Comparison of ENCODE assay signal across 8 mouse cellular contexts in genomic region chr6:51458925-51459312, GRCm38 (mm10). TPM values are rescaled to one million over a fixed set of nuclear protein-coding genes. Genes with fewer than 3 reads are reported as not detected.
DNase-seq lines count a peak whose midpoint lies in the region; ATAC-seq and TF ChIP-seq lines count a peak whose summit lies in the region.
"Had no signal": no experiment of that assay in that cellular context is flagged by ENCODE, and none has a peak within 500 bp of the region (broad histone marks: within the 10 kb centered on the region; RNA-seq: fewer than 3 reads in every experiment).

No protein-coding gene starts in this region.

- no peak for DNase-seq in liver, embryonic 13.5 days
- DNase-seq in gastrocnemius, postnatal 10 days = no peak
- no peak for DNase-seq in gastrocnemius, postnatal 4 days (ENCODE audit: low spot score in 2 of 2)
- DNase-seq in urinary bladder, postnatal 14 days (ENCODE audit: low spot score) = no peak
- DNase-seq: kidney, postnatal 36 days had no signal

- no peak for TF ChIP-seq CTCF in embryonic fibroblast, embryonic 13.5 days (IDR thresholded peaks at IDR 0.05; ENCODE audit: borderline replicate concordance, insufficient read depth, low read length)

- peaks cover 56% of the 10 kb centered on the region for H3K36me3 ChIP-seq in neural tube, embryonic 13.5 days
- H3K36me3 ChIP-seq in neural tube, embryonic 15.5 days = peaks cover 47% of the 10 kb centered on the region
- peaks cover 58% of the 10 kb centered on the region for H3K36me3 ChIP-seq in liver, embryonic 13.5 days

- peaks cover 8% of the 10 kb centered on the region for H3K4me1 ChIP-seq in neural tube, embryonic 13.5 days (replicated peaks)
- H3K4me1 ChIP-seq in neural tube, embryonic 15.5 days = peaks cover 8% of the 10 kb centered on the region; the same call in 1 of the 2 replicates
- H3K4me1 ChIP-seq in embryonic fibroblast, embryonic 13.5 days (ENCODE audit: control insufficient read depth, insufficient read depth, low read length) = no peaks in the 10 kb centered on the region
- peaks cover 28% of the 10 kb centered on the region for H3K4me1 ChIP-seq in liver, embryonic 13.5 days (replicated peaks)

- no peak overlapping the region for H3K9ac ChIP-seq in neural tube, embryonic 13.5 days
- H3K9ac ChIP-seq in neural tube, embryonic 15.5 days (replicated peaks) = no peak overlapping the region
- no peak overlapping the region for H3K9ac ChIP-seq in liver, embryonic 13.5 days

- ATAC-seq in neural tube, embryonic 13.5 days (ENCODE audit: low read depth) = 0 out of 2 replicates have a peak, but pooled peaks have one; percentile 16
- ATAC-seq in neural tube, embryonic 15.5 days (ENCODE audit: low FRiP score) = no peak
- peak; percentile 27; the same call in 1 of the 2 replicates for ATAC-seq in liver, embryonic 13.5 days (ENCODE audit: low read depth)

- TF ChIP-seq POLR2A in embryonic fibroblast, embryonic 13.5 days (IDR thresholded peaks at IDR 0.05; ENCODE audit: low read depth, low read length) = peak; percentile 33; the same call in 1 of the 2 replicates

- no peak overlapping the region for H3K4me3 ChIP-seq in neural tube, embryonic 13.5 days
- no peak overlapping the region for H3K4me3 ChIP-seq in neural tube, embryonic 15.5 days (replicated peaks)
- H3K4me3 ChIP-seq in embryonic fibroblast, embryonic 13.5 days (ENCODE audit: insufficient read depth, low read length) = no peak overlapping the region
- H3K4me3 ChIP-seq in liver, embryonic 13.5 days (replicated peaks) = no peak overlapping the region

- H3K4me2 ChIP-seq in neural tube, embryonic 13.5 days = no peak overlapping the region
- H3K4me2 ChIP-seq in neural tube, embryonic 15.5 days = no peak overlapping the region
- H3K4me2 ChIP-seq in liver, embryonic 13.5 days = no peak overlapping the region

- H3K27ac ChIP-seq in neural tube, embryonic 13.5 days (replicated peaks) = no peak overlapping the region
- no peak overlapping the region for H3K27ac ChIP-seq in neural tube, embryonic 15.5 days (replicated peaks)
- no peak overlapping the region for H3K27ac ChIP-seq in embryonic fibroblast, embryonic 13.5 days (ENCODE audit: insufficient read depth, low read length)
- no peak overlapping the region for H3K27ac ChIP-seq in liver, embryonic 13.5 days

- H3K27me3 ChIP-seq in neural tube, embryonic 13.5 days = no peaks in the 10 kb centered on the region
- no peaks in the 10 kb centered on the region for H3K27me3 ChIP-seq in neural tube, embryonic 15.5 days (replicated peaks)
- H3K27me3 ChIP-seq in liver, embryonic 13.5 days = no peaks in the 10 kb centered on the region

- no peaks in the 10 kb centered on the region for H3K9me3 ChIP-seq in neural tube, embryonic 13.5 days
- H3K9me3 ChIP-seq in neural tube, embryonic 15.5 days (replicated peaks) = no peaks in the 10 kb centered on the region
- no peaks in the 10 kb centered on the region for H3K9me3 ChIP-seq in liver, embryonic 13.5 days (replicated peaks)

- 51% methylated on average over 2 of the region's 2 CpGs for WGBS in neural tube, embryonic 13.5 days
- 53% methylated on average over 2 of the region's 2 CpGs for WGBS in neural tube, embryonic 15.5 days
- WGBS in liver, embryonic 13.5 days (ENCODE audit: insufficient replicate concordance) = 18% methylated on average over 2 of the region's 2 CpGs

RNA-seq across cellular contexts. Expression of gene Hnrnpa2b1, which starts 10.8 kb away (rescaled TPM):
- 1,536 and 1,756 TPM in 2 replicates for polyA plus RNA-seq in neural tube, embryonic 13.5 days (2015; fragmentation: Nextera tagmentation; extraction: Ambion mirVana)
- 1,222 and 1,408 TPM in 2 replicates for polyA plus RNA-seq in neural tube, embryonic 15.5 days (2015; fragmentation: Nextera tagmentation; extraction: Ambion mirVana)
- polyA plus RNA-seq in embryonic fibroblast, embryonic 13.5 days (2011; ENCODE audit: insufficient read length, low read depth, missing spikeins) = 838 and 1,144 TPM in 2 replicates
- polyA plus RNA-seq in liver, embryonic 13.5 days (2015; fragmentation: Nextera tagmentation; extraction: Ambion mirVana) = 966 and 1,238 TPM in 2 replicates
- total RNA-seq in gastrocnemius, postnatal 10 days (2021) = 100 to 1,000 TPM; 329 to 380 TPM
- total RNA-seq in gastrocnemius, postnatal 4 days (2021) = 100 to 1,000 TPM; 490 to 525 TPM

RNA-seq across cellular contexts. Expression of gene Cbx3, which starts 11.2 kb away (rescaled TPM):
- 489 and 502 TPM in 2 replicates for polyA plus RNA-seq in neural tube, embryonic 13.5 days (2015; fragmentation: Nextera tagmentation; extraction: Ambion mirVana)
- 310 and 354 TPM in 2 replicates for polyA plus RNA-seq in neural tube, embryonic 15.5 days (2015; fragmentation: Nextera tagmentation; extraction: Ambion mirVana)
- 162 and 261 TPM in 2 replicates for polyA plus RNA-seq in embryonic fibroblast, embryonic 13.5 days (2011; ENCODE audit: insufficient read length, low read depth, missing spikeins)
- polyA plus RNA-seq in liver, embryonic 13.5 days (2015; fragmentation: Nextera tagmentation; extraction: Ambion mirVana) = 285 and 331 TPM in 2 replicates
- 10 to 100 TPM; 78.2 to 87.1 TPM for total RNA-seq in gastrocnemius, postnatal 10 days (2021)
- 100 to 1,000 TPM; 119 to 130 TPM for total RNA-seq in gastrocnemius, postnatal 4 days (2021)

RNA-seq across cellular contexts. Expression of gene Nfe2l3, which starts 26.4 kb away (rescaled TPM):
- 2.8 and 3.2 TPM in 2 replicates for polyA plus RNA-seq in neural tube, embryonic 13.5 days (2015; fragmentation: Nextera tagmentation; extraction: Ambion mirVana)
- polyA plus RNA-seq in neural tube, embryonic 15.5 days (2015; fragmentation: Nextera tagmentation; extraction: Ambion mirVana) = 4.2 and 5.9 TPM in 2 replicates
- polyA plus RNA-seq in embryonic fibroblast, embryonic 13.5 days (2011; ENCODE audit: insufficient read length, low read depth, missing spikeins) = 0.19 and 0.45 TPM in 2 replicates
- polyA plus RNA-seq in liver, embryonic 13.5 days (2015; fragmentation: Nextera tagmentation; extraction: Ambion mirVana) = 0.13 and 0.22 TPM in 2 replicates
- total RNA-seq in gastrocnemius, postnatal 10 days (2021) = under 1 TPM; 0.12 to 0.16 TPM
- under 1 TPM; 0.23 to 0.25 TPM for total RNA-seq in gastrocnemius, postnatal 4 days (2021)
